Mouse (Mus musculus) brain, adult 2 months (tissue): Measurements from ENCODE around the gene Myt1l.

ENCODE experiments used
- DNase-seq: peaks from one replicate; pipeline ENCODE4 v3.0.0; 2011; ENCODE audit warnings: low read depth, low spot score

The Myt1l gene

DNA sequence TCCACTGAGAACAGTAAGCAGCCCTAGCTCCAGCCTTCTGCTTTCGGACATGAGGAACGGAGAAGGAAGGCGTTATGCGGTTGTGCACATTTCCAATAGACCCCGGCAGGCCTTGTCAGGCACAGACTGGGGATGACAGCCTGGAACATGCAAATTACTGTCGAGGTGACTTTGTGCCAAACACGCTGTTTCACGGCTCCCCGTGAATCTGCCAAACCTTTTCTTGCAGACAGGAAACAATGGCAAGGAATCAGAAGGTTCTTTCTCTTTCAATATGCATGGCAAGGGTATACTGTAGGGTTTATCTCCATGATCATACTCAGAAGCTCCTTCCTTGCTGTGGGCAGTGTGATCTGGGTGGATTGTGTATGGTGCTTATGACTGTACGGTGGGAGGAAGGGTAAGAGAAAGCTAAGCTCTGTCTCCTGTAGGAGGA is 127.0 kb downstream of the Myt1l start:
- DNase-seq, result peak; percentile 77

DNA sequence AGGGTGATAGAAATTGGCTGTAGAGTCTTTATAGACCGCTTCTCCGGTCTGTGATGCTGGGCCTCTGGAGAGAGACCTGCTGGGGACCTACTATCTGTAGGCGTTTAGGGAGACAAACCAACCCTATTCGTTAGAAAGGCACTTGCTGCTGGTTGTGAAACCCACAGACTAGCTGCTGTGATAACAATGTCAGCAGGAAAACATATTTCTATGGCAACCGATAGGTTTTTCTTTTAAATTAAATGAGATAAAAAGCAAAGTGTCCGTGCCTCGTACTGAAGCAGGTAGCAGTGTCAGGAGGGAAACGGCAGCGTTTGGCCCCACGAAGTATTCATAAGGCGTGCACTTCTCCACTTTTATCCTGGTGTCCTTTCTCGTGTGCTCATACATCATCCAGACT is 127.5 kb downstream of the Myt1l start:
- DNase-seq, result no peak

DNA sequence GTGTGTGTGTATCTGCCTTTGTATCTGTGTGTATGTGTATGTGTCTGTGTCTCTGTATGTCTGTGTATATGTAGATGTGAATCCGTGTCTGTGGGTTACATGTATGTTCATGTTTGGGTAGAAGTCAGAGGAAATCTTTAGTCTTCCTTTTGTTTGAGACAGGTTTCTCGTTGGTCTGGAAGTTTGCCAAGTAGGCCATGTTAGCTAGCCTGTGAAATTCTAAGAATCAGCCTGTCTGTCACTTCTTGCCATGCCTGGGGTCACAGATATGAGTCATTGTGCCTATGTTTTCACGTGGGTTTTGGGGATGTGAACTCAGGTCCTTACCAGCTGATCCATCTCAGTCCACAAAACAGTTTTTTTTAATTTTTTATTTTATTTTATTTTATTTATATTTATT is 128.9 kb downstream of the Myt1l start:
- peak; percentile 72 for DNase-seq

DNA sequence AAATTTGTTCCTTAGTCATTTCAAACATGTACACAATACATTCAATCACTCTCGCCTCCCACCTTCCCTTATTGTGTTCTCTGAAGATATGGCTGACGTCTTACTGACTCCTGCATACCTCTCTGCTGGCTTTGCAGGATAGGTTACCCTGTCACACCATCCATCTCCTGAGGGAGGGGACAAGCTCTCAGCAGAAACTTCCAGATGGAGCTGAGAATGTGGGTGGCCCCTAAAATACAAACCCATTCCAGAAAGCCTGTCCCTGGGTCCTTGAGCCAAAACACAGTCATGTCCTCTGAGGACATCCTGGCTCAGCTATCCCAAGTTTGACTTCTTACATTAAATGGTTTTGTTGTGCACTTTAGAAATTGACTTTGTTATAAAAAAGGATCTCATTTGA is 129.7 kb downstream of the Myt1l start:
- DNase-seq, result peak; percentile 69

DNA sequence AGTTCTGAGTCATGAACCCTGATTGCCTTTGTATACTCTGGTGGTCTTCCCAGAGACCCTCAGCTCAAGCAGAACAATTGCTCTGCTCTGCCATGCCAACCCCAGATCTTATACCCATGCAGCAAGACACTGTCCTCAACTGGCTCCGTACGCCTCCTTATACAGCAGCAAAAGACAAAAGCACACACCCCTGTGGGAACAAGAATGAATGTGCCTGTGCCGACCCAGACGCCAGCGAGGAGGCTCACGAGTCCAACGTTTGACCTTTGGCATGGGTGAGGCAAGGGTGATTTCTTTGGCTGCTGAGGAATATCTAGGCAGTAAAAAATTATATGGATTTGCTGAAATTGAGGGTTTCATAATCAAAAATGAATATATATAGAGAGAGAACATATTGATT is 143.8 kb downstream of the Myt1l start:
- no peak for DNase-seq

DNA sequence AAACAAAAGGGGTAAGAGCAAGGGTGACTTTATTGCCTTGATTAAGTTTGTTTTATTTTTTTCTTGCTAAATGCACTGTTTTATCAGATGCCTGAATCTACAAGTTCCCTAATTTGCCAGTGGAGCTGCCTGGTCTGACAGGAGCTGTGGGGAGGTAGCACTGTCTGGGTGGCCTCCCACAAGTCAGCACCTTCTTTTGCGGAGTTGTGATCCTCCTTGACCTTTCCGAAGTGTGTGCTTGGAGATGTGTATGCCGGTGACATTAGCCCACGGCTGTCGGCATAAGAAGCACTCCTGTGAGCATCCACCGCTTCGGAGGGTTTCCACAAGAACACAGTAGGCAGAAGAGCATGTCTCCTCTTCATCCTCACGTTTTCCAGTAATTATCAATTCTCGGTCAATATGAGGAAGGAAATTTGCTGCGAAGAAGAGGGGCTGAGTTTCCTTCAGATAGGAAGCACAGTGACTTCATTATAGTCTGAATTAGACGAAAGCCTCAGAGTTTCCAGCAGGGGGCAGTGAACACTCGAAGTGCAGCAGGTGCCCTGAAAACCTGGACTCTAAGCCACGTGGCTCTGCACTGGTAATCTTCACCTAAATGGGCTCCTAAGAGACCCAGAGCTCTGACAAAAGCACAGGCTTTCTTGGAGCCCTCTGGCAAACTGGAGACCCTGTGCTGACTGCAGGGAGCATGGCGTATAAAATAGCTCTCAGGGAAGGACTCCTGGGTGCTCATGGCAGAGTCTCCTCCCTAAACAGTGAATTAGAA is 147.6 kb downstream of the Myt1l start:
- DNase-seq, result peak; percentile 89

DNA sequence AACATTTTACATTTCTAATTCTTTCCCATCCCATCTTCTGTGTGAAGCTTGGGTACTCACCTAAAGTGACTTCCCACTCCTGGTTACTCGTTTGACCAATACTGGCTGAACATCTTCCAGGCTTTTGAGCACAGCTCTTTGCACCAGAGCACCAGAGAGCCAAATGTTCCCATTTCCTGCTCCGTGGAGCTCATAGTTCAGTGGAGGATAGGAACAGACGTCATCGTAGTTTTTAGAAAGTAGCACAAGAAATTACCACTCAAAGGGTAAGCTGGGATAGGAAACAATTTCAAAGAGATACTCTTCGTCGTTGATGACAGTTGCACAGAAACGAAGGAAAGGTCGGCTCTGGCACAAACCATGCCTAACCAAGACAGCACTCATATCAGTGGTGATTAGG is 154.2 kb downstream of the Myt1l start:
- peak; percentile 60 for DNase-seq

DNA sequence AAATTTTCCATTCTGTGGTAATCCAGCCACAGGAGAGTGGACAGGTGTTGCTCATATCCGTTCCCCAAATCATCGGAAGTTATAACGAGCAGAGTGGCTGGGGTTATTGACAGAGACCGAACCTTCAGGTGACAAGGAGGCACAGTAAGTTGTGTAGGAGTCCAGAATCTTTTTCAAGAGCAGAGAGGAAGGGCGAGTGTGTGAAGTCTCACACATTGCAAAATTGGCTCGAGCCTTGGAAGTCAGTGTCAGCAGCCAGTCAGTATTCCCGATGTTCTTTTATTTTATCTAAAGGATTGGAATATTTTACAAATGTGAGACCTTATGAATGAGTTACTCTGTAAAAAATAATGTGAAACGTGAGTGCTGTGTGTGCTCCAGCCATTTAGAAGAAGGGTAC is 154.8 kb downstream of the Myt1l start:
- DNase-seq, result peak; percentile 45

DNA sequence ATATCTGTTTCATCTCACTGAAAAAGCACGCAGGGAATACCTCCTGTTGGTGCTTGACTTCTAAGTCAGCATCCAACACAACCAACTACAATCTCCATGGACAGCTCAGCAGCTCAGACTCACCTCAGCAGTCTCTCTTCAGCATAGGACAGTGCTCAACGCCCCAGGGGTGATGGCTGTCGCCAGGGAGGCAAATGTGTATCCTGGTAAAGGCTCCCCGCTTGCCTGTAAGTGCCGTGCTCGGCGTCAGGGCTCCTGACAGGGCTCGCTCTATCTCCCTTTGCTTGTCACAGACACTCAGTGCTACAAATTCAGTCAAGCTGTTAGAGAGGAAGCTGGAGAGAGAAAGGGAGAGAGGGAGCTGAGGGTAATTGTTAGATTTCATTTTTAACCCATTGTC is 158.1 kb downstream of the Myt1l start:
- no peak for DNase-seq

DNA sequence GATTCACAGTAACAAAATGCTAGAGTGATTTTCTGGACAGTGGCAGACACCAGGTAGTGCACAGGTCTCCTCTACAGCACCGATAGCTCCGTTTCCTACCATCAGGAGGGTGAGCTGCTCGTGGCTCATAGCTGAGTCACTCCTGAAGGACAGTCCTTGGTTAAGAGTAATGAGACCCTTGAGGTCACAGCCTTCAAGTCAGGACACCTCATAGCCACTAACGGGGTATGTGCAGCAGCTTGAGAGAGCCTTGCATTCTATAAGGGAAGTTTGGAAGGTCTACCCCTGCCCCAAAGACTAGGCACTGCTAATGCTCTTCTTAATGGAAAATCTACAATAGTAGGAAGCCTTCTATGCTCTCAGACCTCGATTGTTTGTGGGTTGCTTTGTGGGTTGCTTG is 163.4 kb downstream of the Myt1l start:
- DNase-seq, result no peak

DNA sequence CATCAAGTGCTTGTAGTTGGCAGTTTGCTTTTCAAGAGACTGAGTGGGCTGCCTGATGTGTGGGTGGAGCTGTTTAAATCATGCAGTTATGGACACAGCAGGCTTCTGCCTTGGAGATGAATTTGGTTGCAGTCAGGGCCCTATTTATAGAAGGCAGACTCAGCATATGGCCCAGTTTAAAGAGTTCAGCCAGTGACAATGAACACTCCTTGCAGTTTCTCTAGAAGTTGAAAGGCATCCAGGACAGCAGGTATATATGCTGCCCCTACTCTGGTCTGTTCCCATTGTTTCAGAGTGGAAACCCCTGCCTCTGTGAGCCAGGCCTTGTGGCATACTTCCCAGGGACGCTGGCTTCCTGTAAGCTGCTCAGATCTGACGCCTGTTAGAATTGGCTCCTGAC is 167.0 kb downstream of the Myt1l start:
- DNase-seq, result peak; percentile 95

DNA sequence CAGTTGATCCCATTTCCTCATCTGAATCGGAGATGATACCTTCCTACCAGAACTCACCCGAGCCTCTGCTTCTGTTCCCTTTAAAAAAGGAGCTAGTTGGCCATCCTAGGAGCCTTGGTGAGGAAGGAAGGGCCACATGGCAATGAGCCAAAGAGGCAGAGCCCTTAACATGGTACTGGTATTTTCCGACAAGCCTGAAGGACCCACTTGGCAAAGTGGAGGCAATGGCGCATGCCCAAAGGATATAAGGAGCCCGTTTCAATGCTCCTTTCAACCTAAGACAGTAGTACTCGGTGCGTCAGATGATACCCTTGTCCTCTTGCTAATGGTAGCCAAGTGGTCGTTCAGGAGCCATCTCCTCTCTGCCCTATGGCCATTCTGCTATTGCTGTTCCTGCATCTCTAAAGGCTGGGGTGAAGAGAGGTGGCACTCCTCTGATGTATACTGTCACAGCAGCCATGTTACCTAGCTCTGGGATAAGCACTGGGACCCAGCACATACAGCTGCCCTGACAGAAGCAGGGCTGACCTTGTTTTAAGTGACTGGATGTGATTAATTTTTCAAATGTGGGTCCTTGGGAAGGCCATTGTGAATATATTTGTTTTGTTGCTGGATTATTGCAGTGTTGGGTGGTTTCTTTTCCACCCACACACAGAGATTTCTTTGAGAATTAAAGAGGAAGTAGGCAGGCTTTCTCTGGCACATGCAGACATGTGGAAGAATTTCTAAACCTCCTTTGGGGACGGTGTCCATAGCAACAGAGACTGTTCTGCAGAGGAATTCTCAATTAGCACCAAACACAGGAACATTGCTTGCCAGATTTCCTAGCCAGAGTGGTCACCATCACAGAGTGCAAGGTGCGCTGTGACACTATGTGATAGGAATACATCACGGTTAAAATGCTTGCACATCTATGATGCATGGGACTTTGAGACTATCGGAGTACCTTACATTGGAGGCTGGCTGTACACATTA is 169.6 kb downstream of the Myt1l start:
- DNase-seq, result peak; percentile 94

DNA sequence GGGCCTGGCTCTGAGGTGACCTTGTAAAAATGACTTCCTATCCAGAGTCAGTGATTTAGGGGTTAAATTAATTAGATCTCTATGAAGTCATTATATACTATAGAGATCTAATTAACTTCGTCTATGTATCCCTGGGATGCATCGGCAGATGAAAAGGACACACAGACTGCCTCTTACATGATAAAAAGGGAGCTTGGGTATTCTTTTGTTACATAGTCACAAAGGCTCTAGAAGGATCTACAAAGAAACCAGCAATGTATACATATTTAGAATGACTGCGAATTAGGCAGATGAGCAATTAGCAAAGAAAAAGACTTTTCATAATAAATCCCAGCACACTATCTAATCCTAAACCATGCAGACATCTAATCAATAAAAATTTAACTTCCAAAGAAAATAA is 170.4 kb downstream of the Myt1l start:
- no peak for DNase-seq

DNA sequence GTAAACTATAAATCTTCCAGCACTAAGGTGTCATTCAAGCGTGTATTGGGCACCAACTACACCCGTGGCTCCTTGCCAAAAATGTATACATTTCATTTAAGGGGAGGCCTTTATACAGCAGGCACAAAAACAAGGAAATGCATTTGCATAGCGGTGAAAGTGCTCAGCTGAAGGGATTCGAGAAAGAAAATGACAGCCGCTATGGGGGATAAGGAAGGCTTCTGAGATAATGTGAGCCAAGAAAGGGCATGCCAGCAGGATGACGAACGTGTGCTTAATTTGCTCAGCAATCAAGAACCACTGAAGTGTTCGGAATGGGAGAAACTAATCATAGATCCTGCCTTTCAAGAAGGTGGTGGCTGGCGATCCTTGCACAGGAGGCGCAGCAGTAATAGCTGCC is 170.8 kb downstream of the Myt1l start:
- peak; percentile 87 for DNase-seq

DNA sequence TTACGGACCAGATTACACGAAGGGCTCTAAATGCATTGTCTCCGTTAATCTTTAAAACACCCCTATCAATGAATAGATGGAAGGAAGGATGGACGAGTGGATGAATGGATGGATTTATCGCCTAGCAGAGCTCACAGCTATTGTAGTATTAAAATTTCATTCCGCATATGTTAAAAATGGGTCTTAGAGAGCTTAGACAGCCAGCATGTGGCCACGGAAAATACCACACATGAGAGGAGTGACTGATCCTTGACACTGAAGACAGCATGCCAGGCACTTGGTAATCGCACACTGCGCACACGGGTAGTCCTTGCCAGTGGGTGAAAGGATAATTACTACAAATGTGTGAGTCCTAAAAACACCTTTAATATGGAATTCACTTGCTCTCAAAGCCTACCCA is 171.2 kb downstream of the Myt1l start:
- no peak for DNase-seq

DNA sequence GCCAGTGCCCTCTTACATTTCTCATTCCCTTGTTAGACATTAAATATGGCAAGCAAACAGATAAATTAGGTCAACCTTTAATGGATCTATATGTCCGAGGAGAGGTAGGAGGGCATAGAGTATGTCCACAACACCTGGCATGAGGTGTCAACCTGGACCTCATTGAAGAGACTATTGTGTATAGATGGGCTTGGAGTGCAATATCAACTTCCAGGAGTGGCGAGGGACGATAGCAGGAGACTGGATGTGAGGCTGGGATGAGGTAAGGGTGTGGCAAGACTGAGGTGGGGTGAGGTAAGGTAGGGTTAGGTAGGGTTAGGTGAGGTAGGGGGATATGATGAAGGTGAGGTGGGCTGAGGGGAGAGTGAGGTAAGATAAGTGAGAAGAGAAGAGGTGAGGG is 171.8 kb downstream of the Myt1l start:
- DNase-seq, result no peak

DNA sequence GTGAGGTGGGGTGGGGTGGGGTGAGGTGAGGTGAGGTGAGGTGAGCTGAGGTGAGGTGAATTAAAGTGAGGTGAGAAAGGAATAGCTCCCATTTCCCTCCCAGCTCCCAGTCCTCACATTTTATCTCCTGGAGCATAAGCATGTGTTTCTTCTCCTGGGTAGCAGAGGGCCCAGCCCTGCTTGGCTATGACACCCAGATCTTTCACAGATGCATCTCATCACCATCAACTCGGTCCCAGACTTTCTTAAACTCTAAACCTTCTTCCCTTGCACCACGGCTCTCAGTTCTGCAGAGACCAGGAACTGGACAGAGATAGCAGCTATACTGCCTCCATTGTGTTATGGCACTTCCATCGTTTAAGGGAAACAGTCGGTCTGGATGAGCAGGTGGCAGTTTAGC is 172.9 kb downstream of the Myt1l start:
- DNase-seq, result no peak

DNA sequence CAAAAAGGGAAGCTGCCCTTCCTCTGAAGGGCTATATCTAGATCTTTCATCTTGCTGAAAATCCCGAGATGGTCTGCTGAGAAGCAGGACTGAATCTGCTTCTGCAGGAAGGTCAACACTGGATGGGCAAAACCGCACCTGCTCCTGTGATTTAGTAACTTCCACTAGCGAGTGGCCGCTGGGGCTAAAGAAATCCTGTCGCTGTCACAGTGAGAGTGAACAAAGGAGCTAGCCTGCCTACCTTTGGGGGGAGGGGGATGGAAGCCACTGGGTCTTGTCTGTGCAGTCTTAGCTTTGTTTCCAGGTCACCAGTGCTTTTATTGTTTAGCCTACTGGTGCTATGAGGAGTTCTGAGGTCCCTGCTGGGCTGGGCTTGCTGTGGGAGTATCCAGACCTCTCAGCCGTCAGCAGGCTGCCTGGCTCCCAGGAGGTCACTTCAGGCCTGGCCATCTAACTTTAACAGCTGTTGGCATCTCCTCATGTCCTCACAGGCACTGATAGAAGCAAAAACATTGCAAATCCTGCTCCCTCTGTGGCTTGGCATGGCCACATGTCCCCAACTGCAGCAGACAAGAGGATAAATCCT is 173.6 kb downstream of the Myt1l start:
- DNase-seq, result peak; percentile 36

DNA sequence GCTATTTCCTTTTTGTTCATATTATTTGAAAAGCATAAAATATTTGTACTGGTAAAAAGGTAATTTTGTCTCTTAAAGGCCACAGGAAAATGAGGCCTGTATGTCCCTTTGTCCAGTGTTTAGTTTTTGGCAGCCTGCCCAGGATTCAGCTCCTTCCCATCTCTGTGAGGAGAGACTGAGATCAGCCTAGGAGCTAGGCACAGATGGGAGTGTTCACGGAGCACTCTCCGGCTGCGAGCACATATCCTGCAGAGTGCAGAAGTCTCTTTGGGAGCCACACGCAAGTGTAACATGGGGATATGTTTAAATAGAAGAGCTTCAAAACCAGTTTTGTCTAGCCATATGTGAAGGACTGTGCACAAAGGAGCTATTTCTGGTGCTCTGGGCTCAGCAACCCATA is 174.4 kb downstream of the Myt1l start:
- DNase-seq, result peak; percentile 91

DNA sequence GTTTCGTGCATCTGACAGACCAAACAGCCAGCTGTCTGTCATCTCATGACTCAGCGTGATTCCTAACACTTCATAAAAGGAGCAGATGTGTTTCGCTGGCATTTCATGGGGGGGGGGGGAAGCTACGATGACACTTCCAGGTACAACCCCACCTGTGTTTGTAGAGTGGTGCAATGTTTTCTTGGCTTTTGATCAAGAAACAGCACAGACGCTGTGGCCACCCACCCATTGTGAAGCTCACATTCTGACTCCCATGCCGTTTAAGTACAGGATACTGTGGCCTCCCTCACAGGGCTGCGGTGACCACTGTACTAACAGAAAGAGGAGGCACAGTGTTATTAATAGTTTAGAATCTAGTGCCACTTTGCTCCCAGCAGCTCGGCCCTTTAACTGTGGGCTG is 175.4 kb downstream of the Myt1l start:
- DNase-seq, result peak; percentile 59

DNA sequence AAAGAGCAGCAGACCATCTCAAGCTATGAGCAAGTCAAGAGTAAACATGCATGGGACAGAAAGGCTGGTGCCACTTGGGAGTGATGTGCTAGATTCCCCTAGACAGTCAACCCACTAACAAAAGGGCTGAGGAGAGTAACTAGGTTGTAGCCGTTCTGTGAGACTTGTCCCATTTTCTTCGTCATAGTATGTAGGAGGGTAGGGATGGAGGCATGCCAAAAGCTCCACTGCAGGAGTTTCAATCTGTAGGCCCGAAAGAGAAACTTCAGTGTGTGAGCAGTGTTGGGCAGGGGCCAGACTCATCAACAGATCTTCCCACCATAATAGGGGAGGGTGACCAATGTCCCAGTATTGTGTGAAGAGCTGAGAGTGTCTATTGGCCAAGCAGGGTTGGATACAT is 178.9 kb downstream of the Myt1l start:
- peak; percentile 86 for DNase-seq

DNA sequence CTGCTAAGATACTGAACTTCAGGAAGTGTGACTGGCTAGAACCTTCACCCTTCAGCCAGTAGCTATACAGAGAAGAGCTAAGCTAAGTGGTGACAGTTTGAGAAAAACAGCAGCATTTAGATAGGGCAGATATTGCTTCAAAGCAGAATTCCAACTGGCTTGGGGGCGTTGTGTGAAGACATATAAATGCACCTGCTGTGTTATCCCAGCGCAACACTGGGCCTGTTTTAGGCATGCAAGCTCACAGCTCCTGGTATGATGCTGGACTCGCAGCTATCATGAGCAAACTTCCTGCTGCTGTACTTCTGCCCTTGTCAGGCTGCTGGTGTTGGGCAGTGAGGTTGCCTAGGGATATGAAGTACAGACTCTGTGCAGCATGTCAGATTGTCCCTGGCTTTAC is 180.0 kb downstream of the Myt1l start:
- DNase-seq, result peak; percentile 74
